Mouse (Mus musculus) liver, embryonic 15.5 days (tissue): ENCODE measurements at regions not wholly inside any gene's neighbourhood (a gene's known extent, or its start where the extent isn't known, plus 50 kb on each side); places are given as distances from the start of the nearest gene placed in this dataset.
"Not testable (repeated sequence)": the region's sequence is repeated elsewhere in the genome, so short reads cannot be mapped to it uniquely, and the experiment has no call there.

Experiments
- ATAC-seq: fragments of 200-750 bp; cut with Nextera tagmentation; 2 replicates; pipeline ENCODE4 v1.8.0; 2017; ENCODE audit warnings: moderate number of reproducible peaks, mild to moderate bottlenecking, moderate library complexity; ENCODE audit not compliant: insufficient read depth
- H3K27ac ChIP-seq: fragments of 300-500 bp; sonication (generic); replicated peaks from 2 replicates; pipeline ENCODE4 v1.5.1; 2015; ENCODE audit warnings: mild to moderate bottlenecking, inconsistent platforms
- H3K27me3 ChIP-seq: fragments of 300-500 bp; sonication (generic); 2 replicates; pipeline ENCODE4 v1.6.1; 2015; ENCODE audit warnings: mild to moderate bottlenecking, inconsistent platforms
- H3K36me3 ChIP-seq: fragments of 300-500 bp; sonication (generic); replicated peaks from 2 replicates; pipeline ENCODE4 v1.6.1; 2015; ENCODE audit warnings: moderate library complexity, mild to moderate bottlenecking, inconsistent platforms
- H3K4me1 ChIP-seq: fragments of 300-500 bp; sonication (generic); replicated peaks from 2 replicates; pipeline ENCODE4 v1.6.1; 2015; ENCODE audit warnings: inconsistent platforms
- H3K4me2 ChIP-seq: fragments of 300-500 bp; sonication (generic); 2 replicates; pipeline ENCODE4 v1.6.1; 2015; ENCODE audit warnings: moderate library complexity, mild to moderate bottlenecking, inconsistent platforms
- H3K4me3 ChIP-seq: fragments of 300-500 bp; sonication (generic); replicated peaks from 2 replicates; pipeline ENCODE4 v1.5.1; 2015; ENCODE audit warnings: mild to moderate bottlenecking, inconsistent platforms
- H3K9ac ChIP-seq: fragments of 300-500 bp; sonication (generic); 2 replicates; pipeline ENCODE4 v1.6.1; 2015; ENCODE audit warnings: moderate library complexity, mild to moderate bottlenecking, inconsistent platforms
- H3K9me3 ChIP-seq: fragments of 300-500 bp; sonication (generic); replicated peaks from 2 replicates; pipeline ENCODE4 v1.6.1; 2016; ENCODE audit warnings: inconsistent platforms
- WGBS: fragments of 180-500 bp; shearing (Covaris S2); methylation state at CpG from one replicate; pipeline ENCODE4 v1.1.7; 2015; ENCODE audit warnings: mixed read lengths; ENCODE audit not compliant: insufficient replicate concordance; 5-methylcytosine and 5-hydroxymethylcytosine counted together

DNA sequence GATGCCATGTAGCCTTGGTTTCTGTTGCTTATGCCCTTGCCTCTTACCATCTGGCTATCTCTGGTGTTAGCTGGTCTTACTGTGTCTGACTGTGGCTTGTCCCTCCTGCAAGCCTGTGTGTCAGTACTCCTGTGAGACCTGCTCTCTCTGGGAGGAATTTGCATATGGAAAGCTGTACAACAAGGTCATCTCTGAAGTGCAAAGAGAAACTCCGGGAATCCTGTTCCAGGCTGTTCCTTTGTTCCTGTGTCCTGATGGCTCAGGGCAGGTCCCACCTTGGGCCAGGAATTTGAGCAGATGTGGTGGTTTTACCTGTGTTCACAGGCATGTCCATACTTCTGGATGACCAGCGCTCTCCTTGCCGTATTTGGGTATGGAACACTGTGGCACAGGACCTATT is 218.6 kb upstream of the Nsun6 start:
- no peak overlapping the region for H3K4me2 ChIP-seq
- no peaks in the 10 kb centered on the region for H3K36me3 ChIP-seq
- no peak overlapping the region for H3K27ac ChIP-seq
- no peaks in the 10 kb centered on the region for H3K27me3 ChIP-seq
- no peaks in the 10 kb centered on the region for H3K9me3 ChIP-seq
- no peaks in the 10 kb centered on the region for H3K4me1 ChIP-seq
- 67% methylated on average over 3 of the region's 3 CpGs for WGBS
- no peak for ATAC-seq
- H3K9ac ChIP-seq = no peak overlapping the region
- H3K4me3 ChIP-seq = no peak overlapping the region

DNA sequence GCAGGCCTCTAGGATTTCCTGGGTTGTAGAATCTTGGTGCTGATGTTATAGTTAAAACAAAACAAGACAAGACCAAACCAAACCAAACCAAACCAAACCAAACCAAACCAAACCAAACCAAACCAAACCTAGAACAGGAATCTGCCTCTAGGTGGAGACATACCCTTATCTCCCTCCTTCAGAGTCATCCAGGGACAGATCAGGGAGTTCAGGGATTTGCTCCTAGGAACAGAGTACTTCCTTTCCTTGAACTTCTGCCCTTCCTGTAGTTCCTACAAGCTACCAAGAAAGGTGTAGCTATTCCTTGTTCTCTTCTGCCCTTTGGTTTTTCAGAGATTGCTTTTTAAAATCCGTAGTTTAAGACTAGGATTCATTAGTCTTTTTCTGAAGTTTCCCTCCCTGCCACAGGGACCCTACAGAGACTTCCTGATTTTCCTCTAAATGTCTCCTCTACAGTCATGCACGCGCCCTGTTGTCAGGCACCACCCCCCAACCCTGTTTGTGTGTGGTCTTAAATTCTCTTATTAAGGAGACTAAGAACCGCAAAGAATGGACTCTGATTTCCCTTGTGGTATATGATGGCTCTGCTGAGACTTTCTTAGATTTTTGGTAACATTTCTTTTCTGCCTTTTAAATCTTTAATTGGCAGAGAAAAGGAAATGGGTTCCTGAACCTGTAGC is 205.8 kb upstream of the Nsun6 start:
- Histone ChIP-seq H3K27me3 (no peaks in the 10 kb centered on the region), H3K4me2 (no peak overlapping the region), H3K4me1 (no peaks in the 10 kb centered on the region), H3K27ac (no peak overlapping the region), H3K9me3 (no peaks in the 10 kb centered on the region), H3K4me3 (no peak overlapping the region), H3K36me3 (no peaks in the 10 kb centered on the region), H3K9ac (no peak overlapping the region)
- 19% methylated on average over 4 of the region's 4 CpGs for WGBS
- no peak for ATAC-seq

DNA sequence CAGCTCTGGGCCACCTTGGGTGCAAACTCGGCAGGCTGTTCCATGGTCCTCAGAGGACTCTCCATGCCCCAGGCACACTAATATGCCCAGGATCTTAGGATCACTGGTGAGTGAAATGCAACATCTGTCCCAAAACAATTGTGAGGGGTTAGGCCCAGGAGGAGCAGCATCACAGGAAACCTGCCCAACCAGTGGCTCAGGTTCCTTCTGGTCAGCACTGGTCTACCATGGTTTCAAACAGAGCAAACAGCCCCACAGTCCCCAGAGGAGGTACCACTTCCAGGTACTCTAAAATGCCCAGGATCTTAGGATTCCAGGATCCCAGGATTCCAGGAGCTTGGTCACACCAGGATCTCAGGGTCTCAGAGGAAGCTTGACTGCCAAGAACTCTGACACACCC is 187.4 kb upstream of the Nsun6 start:
- not testable (repeated sequence) for H3K27ac ChIP-seq, ATAC-seq, H3K9me3 ChIP-seq, H3K36me3 ChIP-seq, H3K4me3 ChIP-seq, H3K27me3 ChIP-seq, H3K4me2 ChIP-seq, H3K9ac ChIP-seq, H3K4me1 ChIP-seq
- WGBS = 59% methylated on average over 1 of the region's 1 CpGs

DNA sequence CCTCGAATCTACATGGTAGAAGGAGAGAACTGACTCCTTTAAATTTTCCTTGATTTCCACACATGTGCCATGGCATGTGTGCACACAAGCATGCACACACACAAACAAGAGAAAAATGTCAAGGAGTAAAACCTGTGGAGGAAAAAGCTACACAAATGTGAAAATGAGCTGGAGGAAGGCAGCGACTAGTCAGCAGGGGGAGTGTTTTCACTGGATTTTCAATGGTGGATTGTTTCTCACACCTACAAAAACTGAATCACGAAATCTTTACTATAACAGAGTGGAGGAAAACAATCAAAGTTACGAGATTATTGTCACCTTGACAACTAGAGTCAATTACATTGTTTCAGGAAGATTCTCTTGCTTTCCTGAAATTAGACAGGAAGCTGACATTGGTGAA is 167.0 kb upstream of the Nsun6 start:
- Histone ChIP-seq H3K9me3 (no peaks in the 10 kb centered on the region), H3K9ac (no peak overlapping the region), H3K4me2 (no peak overlapping the region), H3K4me1 (no peaks in the 10 kb centered on the region), H3K27me3 (no peaks in the 10 kb centered on the region), H3K4me3 (no peak overlapping the region), H3K36me3 (no peaks in the 10 kb centered on the region), H3K27ac (no peak overlapping the region)
- no peak for ATAC-seq
- WGBS = 36% methylated on average over 4 of the region's 4 CpGs

DNA sequence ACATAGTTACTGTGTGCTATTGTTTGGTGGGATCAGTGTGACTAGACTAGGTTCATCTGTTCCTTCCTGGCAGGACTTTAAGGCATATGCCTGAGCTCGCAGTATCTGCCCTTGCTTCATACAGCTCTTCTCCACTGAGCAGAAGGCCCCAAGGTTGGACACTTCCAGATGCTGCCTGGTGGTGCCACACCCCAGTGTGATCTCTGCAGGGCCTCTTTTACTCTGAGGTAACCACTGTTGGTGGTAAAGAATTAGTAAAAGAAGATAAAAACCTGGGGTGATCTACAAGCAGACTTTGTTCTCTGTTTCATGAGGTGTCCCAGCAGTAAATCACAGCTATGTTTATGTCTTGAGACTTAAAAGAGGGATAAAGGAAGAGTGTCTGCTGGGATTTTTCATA is 133.2 kb upstream of the Nsun6 start:
- no peak for ATAC-seq
- 50% methylated on average over 1 of the region's 1 CpGs for WGBS

DNA sequence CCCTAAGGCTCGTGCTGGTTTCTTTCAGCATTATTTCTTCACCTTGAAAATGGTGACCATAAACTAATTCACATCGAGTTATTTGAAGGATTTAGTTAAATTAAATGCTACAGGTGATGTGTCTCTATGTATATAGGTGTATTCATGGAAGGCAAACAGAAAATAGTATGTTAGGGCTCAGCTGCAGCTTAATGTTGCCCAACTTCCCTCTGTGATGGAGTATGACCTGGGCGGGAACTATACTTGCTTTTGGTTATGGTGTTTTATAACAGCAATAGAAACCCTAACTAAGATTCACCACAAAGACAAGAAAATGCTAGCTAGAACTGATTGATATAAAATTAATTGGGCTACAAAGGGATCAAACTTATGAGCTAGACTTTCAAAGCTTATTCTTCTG is 126.1 kb upstream of the Nsun6 start:
- H3K9ac ChIP-seq = no peak overlapping the region
- H3K9me3 ChIP-seq = no peaks in the 10 kb centered on the region
- no peaks in the 10 kb centered on the region for H3K4me1 ChIP-seq
- 51% methylated on average over 3 of the region's 3 CpGs for WGBS
- no peak overlapping the region for H3K4me2 ChIP-seq
- no peak overlapping the region for H3K27ac ChIP-seq
- H3K27me3 ChIP-seq = no peaks in the 10 kb centered on the region
- ATAC-seq = no peak
- no peak overlapping the region for H3K4me3 ChIP-seq
- no peaks in the 10 kb centered on the region for H3K36me3 ChIP-seq

More for the DNA sequence above, 133.2 kb upstream of the Nsun6 start:
- Histone ChIP-seq H3K9ac (no peak overlapping the region), H3K4me3 (no peak overlapping the region), H3K27ac (no peak overlapping the region), H3K9me3 (0 out of 2 replicates have a peak, but pooled peaks cover under 1% of the 10 kb centered on the region), H3K4me2 (no peak overlapping the region), H3K27me3 (no peaks in the 10 kb centered on the region), H3K4me1 (no peaks in the 10 kb centered on the region), H3K36me3 (no peaks in the 10 kb centered on the region)

- Histone ChIP-seq H3K9ac (no peak overlapping the region), H3K27ac (no peak overlapping the region), H3K4me3 (no peak overlapping the region), H3K4me1 (peaks cover 35% of the 10 kb centered on the region), H3K36me3 (no peaks in the 10 kb centered on the region), H3K4me2 (no peak overlapping the region), H3K27me3 (no peaks in the 10 kb centered on the region), H3K9me3 (no peaks in the 10 kb centered on the region)
- ATAC-seq = no peak
Observed at GRCm38 (mm10) chr2:15166435-15167024, 111.7 kb upstream of the Nsun6 start.

DNA sequence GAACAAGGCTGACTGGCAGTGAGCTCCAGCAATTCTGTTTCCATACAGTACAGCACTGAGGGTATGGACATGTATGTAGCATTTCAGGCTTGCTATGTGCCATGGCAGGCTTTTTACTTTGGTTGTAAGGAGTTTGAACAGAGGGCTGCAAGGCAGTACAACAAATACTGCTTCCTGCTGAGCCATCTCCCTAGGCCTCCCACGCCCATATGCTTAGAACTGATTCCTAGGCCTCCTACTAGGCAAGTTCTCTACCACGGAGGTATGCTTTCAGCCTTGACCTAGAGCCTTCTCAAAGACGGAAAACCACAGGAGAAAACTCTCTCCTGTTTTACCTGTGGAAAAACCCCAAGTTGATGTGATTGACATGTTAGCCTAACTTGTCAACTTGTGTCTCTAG is 111.0 kb upstream of the Nsun6 start:
- 0 out of 2 replicates have a peak, but pooled peaks have one; percentile 27 for ATAC-seq
- H3K9me3 ChIP-seq = no peaks in the 10 kb centered on the region
- no peak overlapping the region for H3K9ac ChIP-seq
- H3K4me2 ChIP-seq = no peak overlapping the region
- no peak overlapping the region for H3K4me3 ChIP-seq
- H3K4me1 ChIP-seq = peaks cover 35% of the 10 kb centered on the region
- 0 out of 2 replicates have a peak overlapping the region, but pooled peaks have one; percentile 29 for H3K27ac ChIP-seq
- H3K27me3 ChIP-seq = no peaks in the 10 kb centered on the region
- no peaks in the 10 kb centered on the region for H3K36me3 ChIP-seq
- WGBS = 49% methylated on average over 3 of the region's 3 CpGs

- H3K9ac ChIP-seq = no peak overlapping the region
- H3K4me3 ChIP-seq = peak overlapping the region; percentile 15; the same call in 1 of the 2 replicates
- H3K4me1 ChIP-seq = peaks cover 35% of the 10 kb centered on the region
- H3K36me3 ChIP-seq = no peaks in the 10 kb centered on the region
- peak; percentile 95 for ATAC-seq
- peak overlapping the region; percentile 87 for H3K27ac ChIP-seq
- 18% methylated on average over 6 of the region's 6 CpGs for WGBS
- no peaks in the 10 kb centered on the region for H3K9me3 ChIP-seq
- H3K4me2 ChIP-seq = peak overlapping the region; percentile 64
- no peaks in the 10 kb centered on the region for H3K27me3 ChIP-seq
Observed at GRCm38 (mm10) chr2:15163732-15164418, 109.0 kb upstream of the Nsun6 start.

DNA sequence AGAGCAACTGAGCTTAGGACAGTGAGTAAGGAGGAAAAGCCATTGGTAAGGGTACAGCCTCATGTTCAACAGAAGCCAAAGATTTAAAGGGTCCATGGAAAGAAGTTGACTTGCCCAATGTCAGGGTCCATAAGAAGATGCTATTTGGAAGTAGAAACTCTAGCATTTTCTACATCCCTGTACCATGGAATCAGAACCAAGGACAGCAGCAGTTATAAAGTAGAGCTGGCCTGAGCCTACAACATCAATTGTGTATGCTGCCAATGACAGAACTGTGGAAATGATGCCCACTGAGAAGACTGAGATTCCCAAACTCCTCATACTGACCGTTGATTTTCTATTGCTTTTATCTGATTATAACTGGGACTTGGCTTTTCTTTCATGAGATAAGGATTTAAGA is 107.0 kb upstream of the Nsun6 start:
- 74% methylated on average over 1 of the region's 1 CpGs for WGBS
- Histone ChIP-seq H3K4me2 (no peak overlapping the region), H3K4me1 (peaks cover 35% of the 10 kb centered on the region), H3K27ac (no peak overlapping the region), H3K9ac (no peak overlapping the region), H3K4me3 (no peak overlapping the region), H3K9me3 (no peaks in the 10 kb centered on the region), H3K27me3 (no peaks in the 10 kb centered on the region), H3K36me3 (no peaks in the 10 kb centered on the region)
- ATAC-seq = no peak

DNA sequence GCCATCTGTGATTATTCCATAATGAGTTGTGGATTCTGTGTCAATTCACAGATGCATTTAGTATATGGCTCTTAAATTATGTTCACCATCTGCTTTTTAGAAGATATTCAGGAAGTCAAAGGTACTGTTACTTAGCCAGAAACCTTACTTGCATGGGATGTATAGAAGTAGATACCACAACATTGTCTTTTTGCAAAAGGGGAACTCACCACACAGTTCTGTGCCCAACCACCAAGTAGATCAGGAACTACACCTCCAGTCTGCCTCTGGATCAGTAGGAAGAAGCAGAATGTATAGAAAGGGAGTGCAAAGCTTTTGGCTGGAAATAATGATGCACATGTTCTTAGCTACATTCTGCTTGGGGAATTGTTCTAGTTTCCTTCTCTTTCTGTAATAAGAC is 102.8 kb upstream of the Nsun6 start:
- Histone ChIP-seq H3K27me3 (no peaks in the 10 kb centered on the region), H3K36me3 (no peaks in the 10 kb centered on the region), H3K4me3 (no peak overlapping the region), H3K4me2 (no peak overlapping the region), H3K9me3 (no peaks in the 10 kb centered on the region), H3K4me1 (peaks cover 7% of the 10 kb centered on the region), H3K27ac (no peak overlapping the region), H3K9ac (no peak overlapping the region)
- ATAC-seq = no peak
